Mouse (Mus musculus): ENCODE measurements around the gene Ywhaq. TPM values are rescaled to one million over a fixed set of nuclear protein-coding genes. Genes with fewer than 3 reads are reported as not detected.
A peak's percentile ranks its signal among the peaks of the same experiment; 100 is the strongest.
"Not testable (repeated sequence)": the region's sequence is repeated elsewhere in the genome, so short reads cannot be mapped to it uniquely, and the experiment has no call there.

Gene Ywhaq
- polyA plus RNA-seq, 1 experiment from 2014 or later: 1,238 TPM

DNA sequence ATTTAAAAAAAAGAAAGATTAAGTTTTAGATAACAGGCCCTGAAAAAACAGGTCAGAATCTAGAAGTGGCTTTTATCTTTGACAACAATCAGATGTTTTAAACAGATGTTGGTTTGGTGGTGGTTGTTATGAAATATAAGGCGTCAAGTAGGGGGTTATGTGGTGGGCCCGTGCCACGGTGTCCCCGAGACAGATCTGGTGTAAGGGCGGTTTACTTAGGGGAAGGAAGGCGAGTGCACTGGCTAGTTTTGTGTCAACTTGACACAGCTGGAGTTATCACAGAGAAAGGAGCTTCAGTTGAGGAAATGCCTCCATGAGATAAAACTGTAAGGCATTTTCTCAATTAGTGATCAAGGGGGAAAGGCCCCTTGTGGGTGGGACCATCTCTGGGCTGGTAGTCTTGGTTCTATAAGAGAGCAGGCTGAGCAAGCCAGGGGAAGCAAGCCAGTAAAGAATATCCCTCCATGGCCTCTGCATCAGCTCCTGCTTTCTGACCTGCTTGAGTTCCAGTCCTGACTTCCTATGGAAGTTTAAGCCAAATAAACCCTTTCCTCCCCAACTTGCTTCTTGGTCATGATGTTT lies 38.6 kb downstream of the Ywhaq start:
- H3K9ac ChIP-seq (ENCODE audit: low read depth, low read length); H3K27ac ChIP-seq (ENCODE audit: low read depth, low read length); H3K4me1 ChIP-seq (replicated peaks; ENCODE audit: control insufficient read depth, insufficient read depth, low read length); H3K4me2 ChIP-seq (replicated peaks; ENCODE audit: low read depth, low read length); H3K9me3 ChIP-seq (ENCODE audit: control insufficient read depth, low read length); H3K36me3 ChIP-seq (ENCODE audit: control insufficient read depth, insufficient read depth, low read length); H3K27me3 ChIP-seq (ENCODE audit: control insufficient read depth, insufficient read depth, low read length); H3K4me3 ChIP-seq (ENCODE audit: low read depth, low read length); DNase-seq (ENCODE audit: low spot score); ATAC-seq (ENCODE audit: low FRiP score): not testable (repeated sequence)
- 84% methylated on average over 6 of the region's 6 CpGs for WGBS

DNA sequence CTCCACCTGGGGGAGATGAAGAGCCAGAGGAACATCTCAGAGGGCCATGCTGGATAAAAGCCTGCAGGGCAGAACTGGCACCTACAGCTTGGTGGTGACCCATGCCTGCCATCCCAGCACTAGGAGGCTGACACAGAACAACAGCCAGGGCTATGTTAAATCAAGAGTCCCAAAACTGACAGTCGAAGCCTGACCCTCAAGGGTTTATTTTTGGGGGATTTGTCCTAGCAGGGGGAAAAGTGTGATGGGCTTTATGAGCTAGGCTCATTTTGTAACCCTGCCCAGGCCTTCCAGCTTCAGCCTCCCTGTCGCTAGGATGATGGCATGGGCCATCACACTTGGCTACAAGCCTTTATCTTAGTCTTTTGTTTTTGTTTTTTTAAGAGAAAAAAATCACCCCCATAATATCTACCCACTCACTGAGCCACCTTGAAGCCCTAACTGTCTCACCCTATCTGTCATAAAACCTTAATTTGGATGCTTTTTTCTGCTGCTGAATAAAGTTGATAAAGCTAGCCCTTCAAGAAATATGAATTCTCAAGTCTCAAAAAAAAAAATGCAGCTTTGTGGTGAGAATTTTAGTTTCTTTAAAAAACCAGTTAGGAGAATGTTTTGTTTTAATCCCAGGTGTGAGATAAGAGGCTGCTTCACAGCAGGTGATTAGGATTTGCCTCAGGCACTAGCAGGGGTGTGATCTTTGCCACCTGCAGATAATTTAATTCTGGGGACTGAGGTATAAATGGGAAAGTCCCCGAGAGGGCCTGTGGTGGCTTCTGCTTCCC lies 41.9 kb downstream of the Ywhaq start:
- Histone ChIP-seq H3K27me3 (ENCODE audit: control insufficient read depth, insufficient read depth, low read length) (no peaks in the 10 kb centered on the region), H3K4me1 (replicated peaks; ENCODE audit: control insufficient read depth, insufficient read depth, low read length) (no peaks in the 10 kb centered on the region), H3K27ac (ENCODE audit: low read depth, low read length) (no peak overlapping the region), H3K9me3 (ENCODE audit: control insufficient read depth, low read length) (no peaks in the 10 kb centered on the region), H3K36me3 (ENCODE audit: control insufficient read depth, insufficient read depth, low read length) (no peaks in the 10 kb centered on the region), H3K9ac (ENCODE audit: low read depth, low read length) (no peak overlapping the region), H3K4me3 (ENCODE audit: low read depth, low read length) (no peak overlapping the region), H3K4me2 (replicated peaks; ENCODE audit: low read depth, low read length) (no peak overlapping the region)
- DNase-seq (ENCODE audit: low spot score): no peak
- ATAC-seq (ENCODE audit: low FRiP score): no peak
- 46% methylated on average over 3 of the region's 3 CpGs for WGBS

- Histone ChIP-seq H3K36me3 (ENCODE audit: control insufficient read depth, insufficient read depth, low read length) (no peaks in the 10 kb centered on the region), H3K27me3 (ENCODE audit: control insufficient read depth, insufficient read depth, low read length) (no peaks in the 10 kb centered on the region), H3K4me2 (replicated peaks; ENCODE audit: low read depth, low read length) (peak overlapping the region; percentile 78), H3K4me1 (replicated peaks; ENCODE audit: control insufficient read depth, insufficient read depth, low read length) (no peaks in the 10 kb centered on the region), H3K4me3 (ENCODE audit: low read depth, low read length) (peak overlapping the region; percentile 73), H3K9me3 (ENCODE audit: control insufficient read depth, low read length) (no peaks in the 10 kb centered on the region), H3K27ac (ENCODE audit: low read depth, low read length) (peak overlapping the region; percentile 86), H3K9ac (ENCODE audit: low read depth, low read length) (peak overlapping the region; percentile 86)
- ATAC-seq (ENCODE audit: low FRiP score) (no peak; the same call in 1 of the 2 replicates), DNase-seq (ENCODE audit: low spot score) (no peak)
- 5% methylated on average over 24 of the region's 24 CpGs for WGBS
Measured at GRCm38 (mm10) chr12:21373820-21374475, 43.5 kb downstream of the Ywhaq start.

DNA sequence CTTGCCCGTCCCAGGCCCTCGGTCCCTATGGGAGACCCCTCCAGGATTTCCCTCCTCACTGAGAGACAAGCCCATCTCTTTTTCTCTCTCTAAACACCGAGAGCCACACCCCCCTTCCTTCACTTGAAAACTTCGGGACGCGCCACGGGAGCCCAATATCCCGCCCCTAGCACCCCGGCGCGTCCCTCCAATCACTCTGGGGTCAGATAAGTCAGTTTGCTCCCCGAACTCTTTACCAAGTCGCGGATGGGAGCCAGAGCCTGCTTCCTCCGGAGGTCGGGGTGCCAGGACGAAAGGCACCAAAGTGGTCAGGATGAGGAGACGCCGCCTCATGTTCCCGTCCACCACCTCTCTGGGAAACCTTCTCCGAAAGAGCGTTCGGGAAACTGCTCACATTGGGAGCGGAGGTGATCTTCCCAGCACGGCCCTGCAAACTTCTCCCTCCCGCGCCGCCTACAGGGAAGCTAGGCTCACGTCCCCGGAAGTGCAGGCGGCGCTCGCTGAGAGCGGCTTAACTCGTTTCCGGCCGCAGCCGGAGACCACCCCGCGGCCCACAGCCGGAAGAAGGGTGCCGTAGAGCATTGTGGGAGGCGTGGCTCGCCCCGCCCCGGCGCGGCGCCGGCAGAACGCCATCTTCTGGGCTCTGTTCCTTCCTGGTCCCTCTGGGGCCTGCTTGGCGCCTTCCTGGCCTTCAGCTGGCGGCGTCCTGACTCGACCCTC lies 44.2 kb downstream of the Ywhaq start, which contains the start of gene Adam17:
Gene Adam17, minus strand, starts transcription at position 533 of the 720 bp plus-strand sequence.
- Histone ChIP-seq H3K4me3 (ENCODE audit: low read depth, low read length) (peak within 1 kb of the TSS; percentile 73), H3K9ac (ENCODE audit: low read depth, low read length) (peak within 1 kb of the TSS; percentile 86), H3K4me1 (replicated peaks; ENCODE audit: control insufficient read depth, insufficient read depth, low read length) (no peaks in the 10 kb centered on the region), H3K4me2 (replicated peaks; ENCODE audit: low read depth, low read length) (peak within 1 kb of the TSS; percentile 78), H3K9me3 (ENCODE audit: control insufficient read depth, low read length) (no peaks in the 10 kb centered on the region), H3K36me3 (ENCODE audit: control insufficient read depth, insufficient read depth, low read length) (no peaks in the 10 kb centered on the region), H3K27ac (ENCODE audit: low read depth, low read length) (peak within 1 kb of the TSS; percentile 86), H3K27me3 (ENCODE audit: control insufficient read depth, insufficient read depth, low read length) (no peaks in the 10 kb centered on the region)
- ATAC-seq (ENCODE audit: low FRiP score): peak; percentile 98
- under 1% methylated on average over 51 of the region's 55 CpGs for WGBS
- peak; percentile 96 for DNase-seq (ENCODE audit: low spot score)

DNA sequence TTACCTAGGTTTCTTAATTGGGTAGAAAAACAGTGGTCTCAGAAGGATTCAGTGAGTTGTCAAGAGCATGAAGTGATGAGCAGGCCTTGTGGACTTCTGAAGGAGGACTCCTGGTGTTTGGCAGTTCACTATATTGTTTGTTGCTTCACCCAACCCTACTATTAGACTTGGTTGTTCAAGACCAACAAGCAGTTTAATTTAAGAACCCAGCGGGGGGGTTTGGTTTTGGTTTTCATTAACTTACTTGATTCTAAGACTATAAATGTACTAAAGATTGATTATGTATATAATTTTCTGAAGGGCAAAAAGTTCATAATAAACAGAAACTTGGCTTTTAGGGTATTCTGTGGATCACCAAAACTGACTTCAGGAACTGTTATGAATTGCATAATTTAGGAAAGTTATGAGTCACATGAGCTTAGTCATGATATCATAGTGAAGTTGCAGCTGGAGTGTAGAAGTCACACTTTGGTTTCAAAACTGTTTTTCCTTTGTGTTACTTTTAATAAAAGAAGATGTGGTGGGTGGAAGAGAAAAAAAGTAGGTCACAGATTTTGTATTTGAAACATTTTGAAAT lies 47.3 kb downstream of the Ywhaq start:
- Histone ChIP-seq H3K4me1 (replicated peaks; ENCODE audit: control insufficient read depth, insufficient read depth, low read length) (no peaks in the 10 kb centered on the region), H3K27ac (ENCODE audit: low read depth, low read length) (no peak overlapping the region), H3K4me2 (replicated peaks; ENCODE audit: low read depth, low read length) (no peak overlapping the region), H3K4me3 (ENCODE audit: low read depth, low read length) (no peak overlapping the region), H3K9me3 (ENCODE audit: control insufficient read depth, low read length) (no peaks in the 10 kb centered on the region), H3K36me3 (ENCODE audit: control insufficient read depth, insufficient read depth, low read length) (no peaks in the 10 kb centered on the region), H3K9ac (ENCODE audit: low read depth, low read length) (no peak overlapping the region), H3K27me3 (ENCODE audit: control insufficient read depth, insufficient read depth, low read length) (no peaks in the 10 kb centered on the region)
- DNase-seq (ENCODE audit: low spot score) (no peak), ATAC-seq (ENCODE audit: low FRiP score) (no peak)
- 97% methylated on average over 1 of the region's 1 CpGs for WGBS

- DNase-seq (ENCODE audit: low spot score) (no peak), ATAC-seq (ENCODE audit: low FRiP score) (no peak)
- Histone ChIP-seq H3K4me3 (ENCODE audit: low read depth, low read length) (no peak overlapping the region), H3K27me3 (ENCODE audit: control insufficient read depth, insufficient read depth, low read length) (no peaks in the 10 kb centered on the region), H3K4me1 (replicated peaks; ENCODE audit: control insufficient read depth, insufficient read depth, low read length) (no peaks in the 10 kb centered on the region), H3K9ac (ENCODE audit: low read depth, low read length) (no peak overlapping the region), H3K9me3 (ENCODE audit: control insufficient read depth, low read length) (no peaks in the 10 kb centered on the region), H3K36me3 (ENCODE audit: control insufficient read depth, insufficient read depth, low read length) (no peaks in the 10 kb centered on the region), H3K4me2 (replicated peaks; ENCODE audit: low read depth, low read length) (no peak overlapping the region), H3K27ac (ENCODE audit: low read depth, low read length) (no peak overlapping the region)
- 88% methylated on average over 5 of the region's 5 CpGs for WGBS
Measured at GRCm38 (mm10) chr12:21369087-21369410, 48.4 kb downstream of the Ywhaq start.

- Histone ChIP-seq H3K4me1 (replicated peaks; ENCODE audit: control insufficient read depth, insufficient read depth, low read length) (no peaks in the 10 kb centered on the region), H3K9me3 (ENCODE audit: control insufficient read depth, low read length) (no peaks in the 10 kb centered on the region), H3K4me3 (ENCODE audit: low read depth, low read length) (no peak overlapping the region), H3K4me2 (replicated peaks; ENCODE audit: low read depth, low read length) (no peak overlapping the region), H3K36me3 (ENCODE audit: control insufficient read depth, insufficient read depth, low read length) (no peaks in the 10 kb centered on the region), H3K9ac (ENCODE audit: low read depth, low read length) (no peak overlapping the region), H3K27ac (ENCODE audit: low read depth, low read length) (no peak overlapping the region), H3K27me3 (ENCODE audit: control insufficient read depth, insufficient read depth, low read length) (no peaks in the 10 kb centered on the region)
- DNase-seq (ENCODE audit: low spot score): no peak
- 94% methylated on average over 9 of the region's 9 CpGs for WGBS
- ATAC-seq (ENCODE audit: low FRiP score): no peak
Measured at GRCm38 (mm10) chr12:21368376-21369086, 48.9 kb downstream of the Ywhaq start.
